Mouse (Mus musculus) liver, embryonic 14.5 days (tissue): ENCODE data around the gene Stk11ip. TPM values are rescaled to one million over a fixed set of nuclear protein-coding genes. Genes with fewer than 3 reads are reported as not detected.

Experiments
- ATAC-seq: fragments of 200-750 bp; cut with Nextera tagmentation; 2 replicates; pipeline ENCODE4 v1.8.0; 2017; ENCODE audit warnings: moderate number of reproducible peaks, mild to moderate bottlenecking, moderate library complexity; ENCODE audit not compliant: insufficient read depth
- DNase-seq, 3 experiments: peaks; one replicate each; pipeline ENCODE4 v3.0.0-alpha.2; 2012 to 2013; ENCODE audit warnings: low read depth in 3 of 3, low spot score in 3 of 3
- H3K27ac ChIP-seq: fragments of 300-500 bp; sonication (generic); 2 replicates; pipeline ENCODE4 v1.5.1; 2014; ENCODE audit warnings: moderate library complexity, mild to moderate bottlenecking, control low read depth, inconsistent platforms
- H3K27me3 ChIP-seq: fragments of 300-500 bp; sonication (generic); 2 replicates; pipeline ENCODE4 v1.6.1; 2014; ENCODE audit warnings: mild to moderate bottlenecking, low read length, moderate library complexity; ENCODE audit not compliant: control insufficient read depth, insufficient read depth
- H3K36me3 ChIP-seq: fragments of 300-500 bp; sonication (generic); replicated peaks from 2 replicates; pipeline ENCODE4 v1.6.1; 2014; ENCODE audit warnings: low read depth; ENCODE audit not compliant: control insufficient read depth, insufficient read depth
- H3K4me1 ChIP-seq, 2 experiments: fragments of 200-500 bp in 1 of 2; fragments of 300-500 bp in 1 of 2; sonication (generic) in 1 of 2; replicated peaks; 2 replicates each; pipeline ENCODE4 v1.6.1; 2012 to 2014; ENCODE audit warnings: antibody characterized with exemption in 1 of 2, inconsistent platforms in 1 of 2, low read length in 1 of 2; ENCODE audit not compliant: control insufficient read depth in 2 of 2, insufficient read depth in 2 of 2
- H3K4me2 ChIP-seq: fragments of 300-500 bp; sonication (generic); 2 replicates; pipeline ENCODE4 v1.6.1; 2014; ENCODE audit warnings: low read depth, mild to moderate bottlenecking, control low read depth, moderate library complexity
- H3K4me3 ChIP-seq, 2 experiments: fragments of 200-500 bp in 1 of 2; fragments of 300-500 bp in 1 of 2; sonication (generic) in 1 of 2; 2 replicates each; pipeline ENCODE4 v1.5.1; 2012 to 2014; ENCODE audit warnings: low read depth in 2 of 2, low read length in 2 of 2, mild to moderate bottlenecking in 2 of 2, control low read depth in 1 of 2, inconsistent platforms in 1 of 2, moderate library complexity in 1 of 2; ENCODE audit not compliant: insufficient read depth in 1 of 2
- H3K9ac ChIP-seq: fragments of 300-500 bp; sonication (generic); replicated peaks from 2 replicates; pipeline ENCODE4 v1.6.1; 2014; ENCODE audit warnings: mild to moderate bottlenecking, control low read depth, moderate library complexity
- H3K9me3 ChIP-seq: fragments of 300-500 bp; sonication (generic); 2 replicates; pipeline ENCODE4 v1.6.1; 2016; ENCODE audit warnings: low read length, mixed read lengths; ENCODE audit not compliant: control insufficient read depth
- CTCF ChIP-seq: IDR thresholded peaks from 2 replicates; pipeline ENCODE4 v1.5.1; 2016; ENCODE audit warnings: antibody characterized with exemption, low read depth, control low read depth
- EP300 ChIP-seq: IDR thresholded peaks from 2 replicates; pipeline ENCODE4 v1.6.1; 2016; ENCODE audit warnings: antibody characterized with exemption, low read depth
- WGBS: fragments of 180-500 bp; shearing (Covaris S2); extraction: QIAGEN DNeasy Blood & Tissue Kit; methylation state at CpG from one replicate; pipeline ENCODE4 v1.1.7; 2014; ENCODE audit not compliant: insufficient replicate concordance; 5-methylcytosine and 5-hydroxymethylcytosine counted together
- polyA plus RNA-seq, 2 experiments: library from polyadenylated mRNA; depleted of rRNA in 1 of 2; stranded (reverse) in 1 of 2; unstranded in 1 of 2; fragments of >200 nt; fragmentation: Nextera tagmentation in 1 of 2; extraction: Ambion mirVana in 1 of 2; gene quantifications; 2 replicates each; pipeline versions ENCODE4 v1.2.1 to v1.2.3; 2012 to 2014

Gene Stk11ip
- polyA plus RNA-seq, 2 experiments: 3.4 to 5.9 TPM

GRCm38 (mm10) chr1:75548083-75548482 lies 26.8 kb downstream of the Stk11ip start:
- no peak overlapping the region for H3K4me2 ChIP-seq
- 73% methylated on average over 3 of the region's 3 CpGs for WGBS
- no peak for ATAC-seq
- H3K9ac ChIP-seq: no peak overlapping the region
- H3K4me1 ChIP-seq: no peaks in the 10 kb centered on the region
- TF ChIP-seq EP300 (no peak), CTCF (no peak)
- no peaks in the 10 kb centered on the region for H3K9me3 ChIP-seq
- peaks cover 12% of the 10 kb centered on the region for H3K27me3 ChIP-seq
- no peak overlapping the region for H3K27ac ChIP-seq
- no peaks in the 10 kb centered on the region for H3K36me3 ChIP-seq
- no peak for DNase-seq
- H3K4me3 ChIP-seq: no peak overlapping the region

- H3K9me3 ChIP-seq: no peaks in the 10 kb centered on the region
- no peak overlapping the region for H3K4me2 ChIP-seq
- TF ChIP-seq EP300 (no peak), CTCF (no peak)
- no peak overlapping the region for H3K4me3 ChIP-seq
- no peak for DNase-seq
- no peak overlapping the region for H3K9ac ChIP-seq
- no peak for ATAC-seq
- no peaks in the 10 kb centered on the region for H3K36me3 ChIP-seq
- H3K4me1 ChIP-seq: no peaks in the 10 kb centered on the region
- 71% methylated on average over 17 of the region's 17 CpGs for WGBS
- no peak overlapping the region for H3K27ac ChIP-seq
- peaks cover 12% of the 10 kb centered on the region for H3K27me3 ChIP-seq
Measured at GRCm38 (mm10) chr1:75548871-75549270, 27.5 kb downstream of the Stk11ip start.

- Histone ChIP-seq H3K27me3 (peaks cover 12% of the 10 kb centered on the region), H3K27ac (no peak overlapping the region), H3K36me3 (no peaks in the 10 kb centered on the region), H3K4me1 (no peaks in the 10 kb centered on the region), H3K4me2 (no peak overlapping the region), H3K9me3 (no peaks in the 10 kb centered on the region), H3K4me3 (no peak overlapping the region), H3K9ac (no peak overlapping the region)
- ATAC-seq: no peak
- DNase-seq: no peak
- WGBS: 60% methylated on average over 17 of the region's 17 CpGs
- TF ChIP-seq CTCF: no peak
- no peak for TF ChIP-seq EP300
Measured at GRCm38 (mm10) chr1:75549289-75550279, 28.3 kb downstream of the Stk11ip start.

- Histone ChIP-seq H3K36me3 (no peaks in the 10 kb centered on the region), H3K4me3 (no peak overlapping the region), H3K4me1 (no peaks in the 10 kb centered on the region), H3K4me2 (no peak overlapping the region), H3K9me3 (no peaks in the 10 kb centered on the region), H3K9ac (no peak overlapping the region), H3K27ac (no peak overlapping the region), H3K27me3 (peaks cover 12% of the 10 kb centered on the region)
- no peak for DNase-seq
- no peak for ATAC-seq
- WGBS: 70% methylated on average over 15 of the region's 15 CpGs
- TF ChIP-seq EP300 (no peak), CTCF (no peak)
Measured at GRCm38 (mm10) chr1:75550586-75550985, 29.3 kb downstream of the Stk11ip start.

- no peaks in the 10 kb centered on the region for H3K36me3 ChIP-seq
- H3K4me2 ChIP-seq: no peak overlapping the region
- H3K4me3 ChIP-seq: no peak overlapping the region
- H3K27ac ChIP-seq: no peak overlapping the region
- H3K9ac ChIP-seq: no peak overlapping the region
- no peaks in the 10 kb centered on the region for H3K9me3 ChIP-seq
- no peak for DNase-seq
- no peak for ATAC-seq
- WGBS: 53% methylated on average over 7 of the region's 7 CpGs
- TF ChIP-seq CTCF: no peak
- TF ChIP-seq EP300: no peak
- no peaks in the 10 kb centered on the region for H3K4me1 ChIP-seq
- no peaks in the 10 kb centered on the region for H3K27me3 ChIP-seq
Measured at GRCm38 (mm10) chr1:75555680-75556079, 34.4 kb downstream of the Stk11ip start.
